Mouse (Mus musculus) embryo, embryonic 10 days (tissue): ENCODE measurements at regions not wholly inside any gene's neighbourhood (a gene's known extent, or its start where the extent isn't known, plus 50 kb on each side); places are given as distances from the start of the nearest gene placed in this dataset.
"Not testable (repeated sequence)": the region's sequence is repeated elsewhere in the genome, so short reads cannot be mapped to it uniquely, and the experiment has no call there.

Experiments used
- DNase-seq: peaks from one replicate; pipeline ENCODE4 v3.0.0-alpha.2; 2015; ENCODE audit warnings: low spot score

GRCm38 (mm10) chr5:64586316-64586715, 216.9 kb upstream of the Klf3 start:
- DNase-seq, result no peak

GRCm38 (mm10) chr5:64586933-64587332, 216.3 kb upstream of the Klf3 start:
- no peak for DNase-seq

- DNase-seq, result no peak
Observed at GRCm38 (mm10) chr5:64587895-64588738, 215.1 kb upstream of the Klf3 start.

GRCm38 (mm10) chr5:64588768-64589167, 214.4 kb upstream of the Klf3 start:
- DNase-seq, result not testable (repeated sequence)

- no peak for DNase-seq
Observed at GRCm38 (mm10) chr5:64590036-64590435, 213.2 kb upstream of the Klf3 start.

- DNase-seq, result no peak
Observed at GRCm38 (mm10) chr5:64590747-64591146, 212.4 kb upstream of the Klf3 start.

GRCm38 (mm10) chr5:64591792-64592191, 211.4 kb upstream of the Klf3 start:
- DNase-seq, result no peak

- no peak for DNase-seq
Observed at GRCm38 (mm10) chr5:64595220-64595619, 208.0 kb upstream of the Klf3 start.

GRCm38 (mm10) chr5:64595751-64596344, 207.3 kb upstream of the Klf3 start:
- peak; percentile 41 for DNase-seq

- DNase-seq, result no peak
Observed at GRCm38 (mm10) chr5:64597021-64597420, 206.2 kb upstream of the Klf3 start.

- no peak for DNase-seq
Observed at GRCm38 (mm10) chr5:64597451-64597850, 205.7 kb upstream of the Klf3 start.

GRCm38 (mm10) chr5:64598606-64599005, 204.6 kb upstream of the Klf3 start:
- no peak for DNase-seq

- DNase-seq, result no peak
Observed at GRCm38 (mm10) chr5:64599015-64599414, 204.2 kb upstream of the Klf3 start.

GRCm38 (mm10) chr5:64599865-64600288, 203.3 kb upstream of the Klf3 start:
- peak; percentile 70 for DNase-seq

GRCm38 (mm10) chr5:64600392-64600791, 202.8 kb upstream of the Klf3 start:
- peak; percentile 55 for DNase-seq

GRCm38 (mm10) chr5:64600811-64601210, 202.4 kb upstream of the Klf3 start:
- no peak for DNase-seq

GRCm38 (mm10) chr5:64601285-64601684, 201.9 kb upstream of the Klf3 start:
- DNase-seq, result no peak

- DNase-seq, result no peak
Observed at GRCm38 (mm10) chr5:64601832-64602231, 201.4 kb upstream of the Klf3 start.

GRCm38 (mm10) chr5:64602356-64602936, 200.7 kb upstream of the Klf3 start:
- no peak for DNase-seq

- DNase-seq, result no peak
Observed at GRCm38 (mm10) chr5:64602996-64603755, 200.0 kb upstream of the Klf3 start.

- DNase-seq, result no peak
Observed at GRCm38 (mm10) chr5:64605171-64605570, 198.0 kb upstream of the Klf3 start.

- no peak for DNase-seq
Observed at GRCm38 (mm10) chr5:64605991-64606390, 197.2 kb upstream of the Klf3 start.
